Mouse (Mus musculus) kidney, postnatal 4 days (tissue): ENCODE results near the gene Vmn2r78.
"Not testable (repeated sequence)": the region's sequence is repeated elsewhere in the genome, so short reads cannot be mapped to it uniquely, and the experiment has no call there.

Experiments
- DNase-seq, 2 experiments: peaks; one replicate each; pipeline ENCODE4 v3.0.0; 2021; ENCODE audit warnings: mixed read lengths in 2 of 2

Vmn2r78 gene

DNA sequence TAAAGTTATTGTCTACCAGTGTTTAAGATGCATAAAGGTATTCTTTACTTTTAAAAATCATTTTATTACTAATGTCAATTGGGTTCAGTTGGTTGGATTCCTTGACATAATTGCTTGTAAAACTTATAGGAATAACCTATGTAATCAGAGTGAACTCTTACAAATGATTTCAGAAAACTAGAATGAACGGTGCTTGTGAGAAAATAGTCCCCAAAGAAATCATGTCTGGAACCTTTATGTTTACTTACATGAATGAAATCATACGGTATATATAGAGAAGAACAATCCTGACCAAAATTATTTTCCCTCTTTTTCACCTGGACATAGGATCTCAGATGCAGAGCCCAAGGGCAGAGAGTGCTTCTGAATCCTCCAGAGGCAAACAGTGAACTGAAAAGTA, at the start of gene Vmn2r78:
Gene Vmn2r78, plus strand, starts transcription at position 301 of the 400 bp plus-strand sequence.
- not testable (repeated sequence) for DNase-seq

DNA sequence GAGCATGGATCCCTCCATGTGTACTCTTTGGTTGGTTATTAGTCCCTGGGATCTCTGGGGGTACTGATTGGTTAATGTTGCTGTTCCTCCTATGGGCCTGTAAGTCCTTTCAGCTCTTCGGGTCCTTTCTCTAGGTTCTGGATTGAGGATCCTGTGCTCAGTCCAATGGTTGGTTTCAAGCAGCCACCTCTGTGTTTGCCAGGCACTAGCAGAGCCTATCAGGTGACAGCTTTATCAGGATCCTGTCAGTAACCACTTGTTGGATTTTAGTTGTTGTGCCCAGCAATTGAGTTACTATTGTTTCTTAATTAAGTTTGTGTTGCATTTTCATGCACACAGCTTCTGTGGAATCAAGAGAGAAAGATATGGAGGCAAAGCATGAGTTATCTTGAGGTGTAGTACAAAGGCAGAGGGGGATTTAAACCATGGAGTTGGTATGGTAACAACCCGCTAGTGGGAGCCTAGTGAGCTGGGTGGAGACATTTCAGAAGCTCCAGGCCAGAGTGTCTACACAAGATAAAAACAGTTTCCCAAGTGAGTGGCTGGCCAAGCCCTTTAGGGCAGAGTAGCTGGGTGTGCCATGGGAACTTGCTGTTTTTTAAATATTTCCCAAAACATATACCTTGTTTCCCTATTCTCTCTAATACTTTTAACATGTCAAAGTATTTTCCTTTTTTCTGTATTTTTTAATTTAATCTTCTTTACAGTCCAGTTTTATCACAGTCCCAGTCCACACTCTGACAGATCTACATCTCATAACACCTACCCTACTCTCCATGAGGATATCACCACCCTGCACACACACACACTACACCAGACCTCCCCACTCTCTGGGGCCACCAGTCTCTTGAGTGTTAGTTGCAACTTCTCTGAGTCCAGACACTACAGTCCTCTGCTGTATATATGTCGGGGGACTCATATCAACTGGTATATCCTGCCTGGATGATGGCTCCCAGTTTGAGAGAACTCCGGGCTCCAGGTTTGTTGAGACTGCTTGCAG, 25.1 kb upstream of the Vmn2r78 start:
- no peak for DNase-seq

DNA sequence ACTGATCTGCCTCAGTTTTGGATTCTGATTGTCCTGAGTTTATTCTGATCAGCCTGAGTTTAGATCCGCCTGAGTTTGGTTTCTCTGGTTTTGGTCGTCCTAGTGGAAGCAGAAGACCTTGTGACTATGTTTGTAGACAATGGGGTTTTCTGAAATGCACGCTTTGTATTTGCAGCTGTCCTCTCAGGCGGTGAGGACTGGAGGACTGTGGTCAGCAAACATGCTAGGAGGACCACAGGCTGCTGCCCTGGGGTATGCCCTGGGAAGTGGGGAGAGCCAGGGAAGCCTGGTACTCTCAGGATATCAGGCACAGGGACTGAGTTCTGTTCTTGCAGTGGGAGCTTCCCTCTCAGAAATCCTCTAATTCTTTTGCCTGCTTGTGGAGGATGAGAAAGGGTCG, 22.4 kb downstream of the Vmn2r78 start:
- no peak for DNase-seq

DNA sequence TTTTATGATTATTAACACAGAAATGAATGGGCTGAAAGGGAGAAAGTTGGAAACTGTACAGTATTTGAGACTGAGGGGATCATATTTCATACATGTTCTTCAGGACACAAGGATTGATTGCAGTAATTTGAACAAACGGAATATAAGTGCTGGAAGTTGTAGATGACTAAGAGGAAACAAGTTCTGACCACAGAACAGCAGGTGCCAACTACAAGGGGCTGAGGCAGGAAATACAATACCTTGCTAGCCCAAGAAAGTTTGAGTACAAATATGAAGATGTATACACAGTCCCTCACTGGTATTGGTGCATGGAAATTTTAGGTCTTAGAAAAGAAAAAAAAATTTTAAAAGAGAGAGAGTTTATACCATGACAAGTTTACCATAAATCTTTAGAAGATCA, 79.8 kb downstream of the Vmn2r78 start:
- no peak for DNase-seq

DNA sequence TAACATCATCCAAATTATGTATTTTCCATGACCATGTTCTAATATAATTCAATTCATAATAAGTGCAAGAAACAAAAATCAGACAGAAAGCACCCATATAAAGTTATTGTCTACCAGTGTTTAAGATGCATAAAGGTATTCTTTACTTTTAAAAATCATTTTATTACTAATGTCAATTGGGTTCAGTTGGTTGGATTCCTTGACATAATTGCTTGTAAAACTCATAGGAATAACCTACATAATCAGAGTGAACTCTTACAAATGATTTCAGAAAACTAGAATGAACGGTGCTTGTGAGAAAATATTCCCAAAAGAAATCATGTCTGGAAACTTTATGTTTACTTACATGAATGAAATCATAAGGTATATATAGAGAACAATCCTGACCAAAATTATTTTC, 80.9 kb downstream of the Vmn2r78 start, which contains the start of gene Vmn2r79:
Gene Vmn2r79, plus strand, starts transcription at position 301 of the 400 bp plus-strand sequence.
- not testable (repeated sequence) for DNase-seq
